Mouse (Mus musculus): ENCODE results near the gene Ubd. TPM values are rescaled to one million over a fixed set of nuclear protein-coding genes. Genes with fewer than 3 reads are reported as not detected.
A peak's percentile ranks its signal among the peaks of the same experiment; 100 is the strongest.
"Not testable (repeated sequence)": the region's sequence is repeated elsewhere in the genome, so short reads cannot be mapped to it uniquely, and the experiment has no call there.

Gene Ubd
- polyA plus RNA-seq, 1 experiment from 2014 or later = not detected

- no peak overlapping the region for H3K27ac ChIP-seq (replicated peaks)
- 21% methylated on average over 40 of the region's 40 CpGs for WGBS
- peaks cover 4% of the 10 kb centered on the region; the same call in 1 of the 2 replicates for H3K4me1 ChIP-seq
- no peaks in the 10 kb centered on the region for H3K9me3 ChIP-seq (replicated peaks)
- no peak overlapping the region for H3K4me3 ChIP-seq (replicated peaks)
- 0 out of 2 replicates have a peak overlapping the region, but pooled peaks have one; percentile 25 for H3K4me2 ChIP-seq (replicated peaks)
- no peak overlapping the region for H3K9ac ChIP-seq
- no peak for ATAC-seq (ENCODE audit: insufficient number of reproducible peaks, low FRiP score, low TSS enrichment, low read depth)
- no peaks in the 10 kb centered on the region for H3K36me3 ChIP-seq
- H3K27me3 ChIP-seq = peaks cover 20% of the 10 kb centered on the region
Observed at GRCm38 (mm10) chr17:37210884-37211768, 17.4 kb downstream of the Ubd start.

- H3K9ac ChIP-seq = no peak within 1 kb of the TSS
Observed at GRCm38 (mm10) chr17:37213018-37213417, 19.3 kb downstream of the Ubd start, which contains the start of gene Olfr95. Gene Olfr95 (minus strand): TSS chr17:37213118.

GRCm38 (mm10) chr17:37218486-37218885 lies 24.8 kb downstream of the Ubd start:
- Histone ChIP-seq H3K36me3 (no peaks in the 10 kb centered on the region), H3K27ac (replicated peaks) (no peak overlapping the region), H3K4me2 (replicated peaks) (no peak overlapping the region), H3K9me3 (replicated peaks) (no peaks in the 10 kb centered on the region), H3K4me3 (replicated peaks) (no peak overlapping the region), H3K27me3 (no peaks in the 10 kb centered on the region), H3K9ac (no peak overlapping the region), H3K4me1 (no peaks in the 10 kb centered on the region)
- 84% methylated on average over 3 of the region's 3 CpGs for WGBS
- no peak for ATAC-seq (ENCODE audit: insufficient number of reproducible peaks, low FRiP score, low TSS enrichment, low read depth)

More at GRCm38 (mm10) chr17:37213018-37213417, 19.3 kb downstream of the Ubd start, which contains the start of gene Olfr95:
- no peak within 1 kb of the TSS for H3K4me2 ChIP-seq (replicated peaks)
- peaks cover 20% of the 10 kb centered on the region for H3K27me3 ChIP-seq
- peaks cover 4% of the 10 kb centered on the region; the same call in 1 of the 2 replicates for H3K4me1 ChIP-seq
- H3K4me3 ChIP-seq (replicated peaks) = no peak within 1 kb of the TSS
- H3K27ac ChIP-seq (replicated peaks) = no peak within 1 kb of the TSS
- 63% methylated on average over 3 of the region's 3 CpGs for WGBS
- no peak for ATAC-seq (ENCODE audit: insufficient number of reproducible peaks, low FRiP score, low TSS enrichment, low read depth)
- H3K9me3 ChIP-seq (replicated peaks) = no peaks in the 10 kb centered on the region
- H3K36me3 ChIP-seq = no peaks in the 10 kb centered on the region

- no peak for ATAC-seq (ENCODE audit: insufficient number of reproducible peaks, low FRiP score, low TSS enrichment, low read depth)
- 60% methylated on average over 4 of the region's 4 CpGs for WGBS
- H3K36me3 ChIP-seq = no peaks in the 10 kb centered on the region
- H3K4me3 ChIP-seq (replicated peaks) = no peak within 1 kb of the TSS
- H3K9me3 ChIP-seq (replicated peaks) = no peaks in the 10 kb centered on the region
- H3K27me3 ChIP-seq = no peaks in the 10 kb centered on the region
- H3K9ac ChIP-seq = no peak within 1 kb of the TSS
- H3K4me2 ChIP-seq (replicated peaks) = no peak within 1 kb of the TSS
- no peaks in the 10 kb centered on the region for H3K4me1 ChIP-seq
- H3K27ac ChIP-seq (replicated peaks) = no peak within 1 kb of the TSS
Observed at GRCm38 (mm10) chr17:37219846-37220245, 26.2 kb downstream of the Ubd start, which contains the start of gene Olfr96. Gene Olfr96 (plus strand): TSS chr17:37220146.

GRCm38 (mm10) chr17:37221879-37222278 lies 28.2 kb downstream of the Ubd start:
- Histone ChIP-seq H3K36me3 (no peaks in the 10 kb centered on the region), H3K27me3 (no peaks in the 10 kb centered on the region), H3K4me2 (replicated peaks) (no peak overlapping the region), H3K27ac (replicated peaks) (no peak overlapping the region), H3K4me3 (replicated peaks) (no peak overlapping the region), H3K9me3 (replicated peaks) (no peaks in the 10 kb centered on the region), H3K4me1 (no peaks in the 10 kb centered on the region), H3K9ac (no peak overlapping the region)
- WGBS = 30% methylated on average over 1 of the region's 1 CpGs
- ATAC-seq (ENCODE audit: insufficient number of reproducible peaks, low FRiP score, low TSS enrichment, low read depth) = no peak

GRCm38 (mm10) chr17:37237230-37237629 lies 43.5 kb downstream of the Ubd start, which contains the start of gene Olfr97:
Gene Olfr97 (minus strand): TSS chr17:37237330.
- H3K9ac ChIP-seq; H3K36me3 ChIP-seq; ATAC-seq (ENCODE audit: insufficient number of reproducible peaks, low FRiP score, low TSS enrichment, low read depth); H3K4me3 ChIP-seq (replicated peaks); H3K27ac ChIP-seq (replicated peaks); H3K9me3 ChIP-seq (replicated peaks); H3K27me3 ChIP-seq; H3K4me2 ChIP-seq (replicated peaks); H3K4me1 ChIP-seq: not testable (repeated sequence)
- 92% methylated on average over 2 of the region's 2 CpGs for WGBS

- no peaks in the 10 kb centered on the region for H3K9me3 ChIP-seq (replicated peaks)
- no peak overlapping the region for H3K27ac ChIP-seq (replicated peaks)
- no peak overlapping the region for H3K4me2 ChIP-seq (replicated peaks)
- no peak for ATAC-seq (ENCODE audit: insufficient number of reproducible peaks, low FRiP score, low TSS enrichment, low read depth)
- no peak overlapping the region for H3K4me3 ChIP-seq (replicated peaks)
- H3K36me3 ChIP-seq = no peaks in the 10 kb centered on the region
- no peak overlapping the region for H3K9ac ChIP-seq
- no peaks in the 10 kb centered on the region for H3K4me1 ChIP-seq
- 51% methylated on average over 3 of the region's 3 CpGs for WGBS
- H3K27me3 ChIP-seq = no peaks in the 10 kb centered on the region
Observed at GRCm38 (mm10) chr17:37242198-37242597, 48.5 kb downstream of the Ubd start.

Other genes starting within 250 kb of the Ubd start
- gene Ppp1r11, start 242.2 kb upstream of the Ubd start, polyA plus RNA-seq (2015; fragmentation: Nextera tagmentation; extraction: Ambion mirVana) = 106 and 111 TPM in 2 replicates
- 94.7 and 98.6 TPM in 2 replicates for gene Znrd1, start 235.3 kb upstream of the Ubd start, polyA plus RNA-seq (2015; fragmentation: Nextera tagmentation; extraction: Ambion mirVana)
- gene Znrd1as, start 235.3 kb upstream of the Ubd start, polyA plus RNA-seq (2015; fragmentation: Nextera tagmentation; extraction: Ambion mirVana) = 5.7 and 5.9 TPM in 2 replicates
- not detected in 2 replicates for gene 2410137M14Rik, start 212.7 kb upstream of the Ubd start, polyA plus RNA-seq (2015; fragmentation: Nextera tagmentation; extraction: Ambion mirVana)
- gene H2-M5, start 204.4 kb upstream of the Ubd start, polyA plus RNA-seq (2015; fragmentation: Nextera tagmentation; extraction: Ambion mirVana) = 0.67 and 0.95 TPM in 2 replicates
- 52.2 and 62.2 TPM in 2 replicates for gene Zfp57, start 192.7 kb upstream of the Ubd start, polyA plus RNA-seq (2015; fragmentation: Nextera tagmentation; extraction: Ambion mirVana)
- 0.09 TPM in 1 of 2 replicates, not detected in the other for gene Mog, start 170.5 kb upstream of the Ubd start, polyA plus RNA-seq (2015; fragmentation: Nextera tagmentation; extraction: Ambion mirVana)
- 11.5 and 15.0 TPM in 2 replicates for gene Gabbr1, start 147.9 kb upstream of the Ubd start, polyA plus RNA-seq (2015; fragmentation: Nextera tagmentation; extraction: Ambion mirVana)
- gene Olfr90, start 105.4 kb upstream of the Ubd start, polyA plus RNA-seq (2015; fragmentation: Nextera tagmentation; extraction: Ambion mirVana) = 0.07 TPM in 1 of 2 replicates, not detected in the other
- not detected in 2 replicates for gene Olfr91, start 95.6 kb upstream of the Ubd start, polyA plus RNA-seq (2015; fragmentation: Nextera tagmentation; extraction: Ambion mirVana)
- gene Olfr92, start 73.8 kb upstream of the Ubd start, polyA plus RNA-seq (2015; fragmentation: Nextera tagmentation; extraction: Ambion mirVana) = not detected in 2 replicates
- 0.05 TPM in 1 of 2 replicates, not detected in the other for gene Olfr93, start 32.4 kb upstream of the Ubd start, polyA plus RNA-seq (2015; fragmentation: Nextera tagmentation; extraction: Ambion mirVana)
- 0.12 TPM in 1 of 2 replicates, not detected in the other for gene Olfr94, start 7.1 kb downstream of the Ubd start, polyA plus RNA-seq (2015; fragmentation: Nextera tagmentation; extraction: Ambion mirVana)
- gene Olfr95, start 19.2 kb downstream of the Ubd start, polyA plus RNA-seq (2015; fragmentation: Nextera tagmentation; extraction: Ambion mirVana) = not detected in 2 replicates
- gene Olfr96, start 26.3 kb downstream of the Ubd start, polyA plus RNA-seq (2015; fragmentation: Nextera tagmentation; extraction: Ambion mirVana) = 0.14 and 0.31 TPM in 2 replicates
- not detected in 2 replicates for gene Olfr97, start 43.4 kb downstream of the Ubd start, polyA plus RNA-seq (2015; fragmentation: Nextera tagmentation; extraction: Ambion mirVana)
- gene Olfr98, start 69.9 kb downstream of the Ubd start, polyA plus RNA-seq (2015; fragmentation: Nextera tagmentation; extraction: Ambion mirVana) = not detected in 2 replicates
- gene H2-M3, start 76.3 kb downstream of the Ubd start, polyA plus RNA-seq (2015; fragmentation: Nextera tagmentation; extraction: Ambion mirVana) = 1.7 and 2.6 TPM in 2 replicates
- gene Olfr99, start 89.6 kb downstream of the Ubd start, polyA plus RNA-seq (2015; fragmentation: Nextera tagmentation; extraction: Ambion mirVana) = 0.16 TPM in 1 of 2 replicates, not detected in the other
- 0.17 TPM in 1 of 2 replicates, not detected in the other for gene Olfr101, start 110.4 kb downstream of the Ubd start, polyA plus RNA-seq (2015; fragmentation: Nextera tagmentation; extraction: Ambion mirVana)
- 0.15 and 0.21 TPM in 2 replicates for gene Olfr102, start 123.2 kb downstream of the Ubd start, polyA plus RNA-seq (2015; fragmentation: Nextera tagmentation; extraction: Ambion mirVana)
- 0.11 TPM in 1 of 2 replicates, not detected in the other for gene Olfr103, start 145.8 kb downstream of the Ubd start, polyA plus RNA-seq (2015; fragmentation: Nextera tagmentation; extraction: Ambion mirVana)
- gene Olfr104-ps, start 165.7 kb downstream of the Ubd start, polyA plus RNA-seq (2015; fragmentation: Nextera tagmentation; extraction: Ambion mirVana) = 0.05 TPM in 1 of 2 replicates, not detected in the other
- not detected in 2 replicates for gene Olfr105-ps, start 185.1 kb downstream of the Ubd start, polyA plus RNA-seq (2015; fragmentation: Nextera tagmentation; extraction: Ambion mirVana)
- 0.12 TPM in 1 of 2 replicates, not detected in the other for gene Olfr106-ps, start 196.5 kb downstream of the Ubd start, polyA plus RNA-seq (2015; fragmentation: Nextera tagmentation; extraction: Ambion mirVana)
- 0.07 and 0.17 TPM in 2 replicates for gene Olfr107, start 205.3 kb downstream of the Ubd start, polyA plus RNA-seq (2015; fragmentation: Nextera tagmentation; extraction: Ambion mirVana)